Mouse (Mus musculus) MEL (cell line): Measurements from ENCODE around the gene Ptpro. TPM values are rescaled to one million over a fixed set of nuclear protein-coding genes. Genes with fewer than 3 reads are reported as not detected.

ENCODE experiments used
- DNase-seq: peaks from one replicate; pipeline ENCODE4 v3.0.0; 2011; ENCODE audit warnings: low read depth, low spot score
- H3K27ac ChIP-seq: 2 replicates; pipeline ENCODE4 v1.5.1; 2012; ENCODE audit warnings: low read depth, mild to moderate bottlenecking, control low read depth, low read length, moderate library complexity; ENCODE audit not compliant: control insufficient read depth
- H3K27me3 ChIP-seq, 2 experiments: fragments of 150-350 bp in 1 of 2; sonication (generic) in 1 of 2; 2 replicates each; pipeline ENCODE4 v1.6.1; 2012; ENCODE audit warnings: low read length in 2 of 2, mild to moderate bottlenecking in 2 of 2, improper control_type of control experiment in 1 of 2, moderate library complexity in 1 of 2; ENCODE audit not compliant: insufficient read depth in 2 of 2, control insufficient read depth in 1 of 2
- H3K36me3 ChIP-seq, 2 experiments: 2 replicates each; pipeline ENCODE4 v1.6.1; 2012 to 2014; ENCODE audit warnings: low read length in 2 of 2, improper control_type of control experiment in 1 of 2, inconsistent platforms in 1 of 2, mild to moderate bottlenecking in 1 of 2; ENCODE audit not compliant: insufficient read depth in 2 of 2, control insufficient read depth in 1 of 2
- H3K4me1 ChIP-seq, 2 experiments: fragments of 150-350 bp in 1 of 2; sonication (generic) in 1 of 2; 2 replicates each; pipeline ENCODE4 v1.6.1; 2012; ENCODE audit warnings: low read length in 2 of 2, improper control_type of control experiment in 1 of 2, mild to moderate bottlenecking in 1 of 2; ENCODE audit not compliant: insufficient read depth in 2 of 2, control insufficient read depth in 1 of 2
- H3K4me3 ChIP-seq, 2 experiments: fragments of 150-350 bp in 1 of 2; sonication (generic) in 1 of 2; 2 replicates each; pipeline ENCODE4 v1.5.1; 2012; ENCODE audit warnings: low read depth in 2 of 2, low read length in 2 of 2, mild to moderate bottlenecking in 2 of 2, moderate library complexity in 2 of 2, control low read depth in 1 of 2, improper control_type of control experiment in 1 of 2; ENCODE audit not compliant: control insufficient read depth in 1 of 2, insufficient read depth in 1 of 2
- H3K79me2 ChIP-seq: 2 replicates; pipeline ENCODE4 v1.6.1; 2012; ENCODE audit warnings: mild to moderate bottlenecking, low read length, moderate library complexity; ENCODE audit not compliant: control insufficient read depth, poor library complexity, insufficient read depth
- H3K9ac ChIP-seq: 2 replicates; pipeline ENCODE4 v1.6.1; 2012; ENCODE audit warnings: low read depth, mild to moderate bottlenecking, control low read depth, low read length, moderate library complexity; ENCODE audit not compliant: control insufficient read depth, poor library complexity, severe bottlenecking
- H3K9me3 ChIP-seq: fragments of 150-350 bp; sonication (generic); replicated peaks from 2 replicates; pipeline ENCODE4 v1.6.1; 2012; ENCODE audit warnings: mild to moderate bottlenecking, low read length, improper control_type of control experiment, moderate library complexity; ENCODE audit not compliant: insufficient read depth
- CHD1 ChIP-seq: IDR thresholded peaks from 2 replicates; pipeline ENCODE4 v1.6.1; 2012; ENCODE audit warnings: low read depth, mild to moderate bottlenecking, inconsistent platforms, low read length, improper control_type of control experiment
- CHD2 ChIP-seq: IDR thresholded peaks from 2 replicates; pipeline ENCODE4 v1.6.1; 2011; ENCODE audit warnings: low read length, improper control_type of control experiment
- CTCF ChIP-seq, 3 experiments: IDR thresholded peaks in 2 of 3; conservative IDR thresholded peaks in 1 of 3; 2 replicates each; pipeline ENCODE4 v1.5.1; 2011 to 2012; ENCODE audit warnings: low read length in 3 of 3, low read depth in 2 of 3, mild to moderate bottlenecking in 2 of 3, improper control_type of control experiment in 1 of 3, inconsistent platforms in 1 of 3, mixed read lengths in 1 of 3, moderate library complexity in 1 of 3; ENCODE audit not compliant: control insufficient read depth in 1 of 3, insufficient read depth in 1 of 3, poor library complexity in 1 of 3, severe bottlenecking in 1 of 3
- E2F4 ChIP-seq: IDR thresholded peaks from 2 replicates; pipeline ENCODE4 v1.6.1; 2011; ENCODE audit warnings: low read depth, low read length, improper control_type of control experiment, borderline replicate concordance
- ELF1 ChIP-seq: IDR thresholded peaks from 2 replicates; pipeline ENCODE4 v1.6.1; 2014; ENCODE audit warnings: low read depth, mild to moderate bottlenecking, inconsistent platforms, low read length, improper control_type of control experiment, moderate library complexity
- GABPA ChIP-seq: IDR thresholded peaks from 2 replicates; pipeline ENCODE4 v1.6.1; 2012; ENCODE audit warnings: low read depth, mild to moderate bottlenecking, inconsistent platforms, low read length, improper control_type of control experiment, moderate library complexity
- HCFC1 ChIP-seq: IDR thresholded peaks from 2 replicates; pipeline ENCODE4 v1.6.1; 2012; ENCODE audit warnings: low read depth, mild to moderate bottlenecking, inconsistent platforms, low read length, improper control_type of control experiment, moderate library complexity
- JUND ChIP-seq: IDR thresholded peaks from 2 replicates; pipeline ENCODE4 v1.6.1; 2011; ENCODE audit warnings: low read depth, mild to moderate bottlenecking, improper control_type of control experiment, low read length
- KAT2A ChIP-seq: conservative IDR thresholded peaks from 2 replicates; pipeline ENCODE4 v1.6.1; 2012; ENCODE audit warnings: low read depth, low read length, improper control_type of control experiment, inconsistent platforms
- MAFK ChIP-seq: IDR thresholded peaks from 2 replicates; pipeline ENCODE4 v1.6.1; 2011; ENCODE audit warnings: low read depth, mild to moderate bottlenecking, low read length, improper control_type of control experiment, borderline replicate concordance
- MXI1 ChIP-seq: IDR thresholded peaks from 2 replicates; pipeline ENCODE4 v1.6.1; 2011; ENCODE audit warnings: mild to moderate bottlenecking, low read depth, low read length, improper control_type of control experiment
- MYC ChIP-seq: IDR thresholded peaks from 2 replicates; pipeline ENCODE4 v1.6.1; 2011; ENCODE audit warnings: low read depth, mild to moderate bottlenecking, low read length, improper control_type of control experiment, moderate library complexity
- NRF1 ChIP-seq: IDR thresholded peaks from 2 replicates; pipeline ENCODE4 v1.6.1; 2014; ENCODE audit warnings: low read depth, mild to moderate bottlenecking, inconsistent platforms, low read length, improper control_type of control experiment, moderate library complexity; ENCODE audit not compliant: poor library complexity, insufficient read depth, severe bottlenecking
- RCOR1 ChIP-seq: IDR thresholded peaks from 2 replicates; pipeline ENCODE4 v1.6.1; 2012; ENCODE audit warnings: low read depth, mild to moderate bottlenecking, inconsistent platforms, low read length, improper control_type of control experiment
- SMC3 ChIP-seq: IDR thresholded peaks from 2 replicates; pipeline ENCODE4 v1.6.1; 2011; ENCODE audit warnings: low read depth, low read length, improper control_type of control experiment
- TAL1 ChIP-seq: IDR thresholded peaks from 2 replicates; pipeline ENCODE4 v1.6.1; 2012; ENCODE audit warnings: mild to moderate bottlenecking, inconsistent platforms, low read length, moderate library complexity, mixed read lengths
- TBP ChIP-seq: IDR thresholded peaks from 2 replicates; pipeline ENCODE4 v1.8.0; 2011; ENCODE audit warnings: low read depth, low read length, improper control_type of control experiment
- ZC3H11A ChIP-seq: IDR thresholded peaks from 2 replicates; pipeline ENCODE4 v1.6.1; 2012; ENCODE audit warnings: low read depth, mild to moderate bottlenecking, inconsistent platforms, low read length, improper control_type of control experiment
- ZKSCAN1 ChIP-seq: IDR thresholded peaks from 2 replicates; pipeline ENCODE4 v1.6.1; 2012; ENCODE audit warnings: low read depth, mild to moderate bottlenecking, inconsistent platforms, low read length, improper control_type of control experiment, moderate library complexity
- ZNF384 ChIP-seq: IDR thresholded peaks from 2 replicates; pipeline ENCODE4 v1.6.1; 2012; ENCODE audit warnings: low read depth, mild to moderate bottlenecking, inconsistent platforms, low read length, improper control_type of control experiment
- polyA plus RNA-seq, 2 experiments: library from polyadenylated mRNA; stranded (reverse) in 1 of 2; unstranded in 1 of 2; fragments of >175 nt in 1 of 2; fragments of >200 nt in 1 of 2; gene quantifications; 2 replicates each; pipeline versions ENCODE4 v1.2.1 to v1.2.4; 2012; ENCODE audit warnings: low replicate concordance in 2 of 2, low read depth in 1 of 2; ENCODE audit not compliant: insufficient read length in 2 of 2, insufficient read depth in 1 of 2, missing spikeins in 1 of 2
- total RNA-seq: library from RNA; depleted of rRNA; stranded (reverse); fragments of 300-350 nt; gene quantifications from 2 replicates; pipeline ENCODE4 v1.2.3, GENCODE M21; 2012

The Ptpro gene
- total and polyA plus RNA-seq, 3 experiments, result not detected

- H3K4me1 ChIP-seq, result no peaks in the 10 kb centered on the region
- no peak for TF ChIP-seq E2F4
- no peak for TF ChIP-seq CHD1
- no peak for TF ChIP-seq RCOR1
- TF ChIP-seq CHD2, result no peak
- TF ChIP-seq CTCF (IDR thresholded peaks at IDR 0.05 in 2 of 3, conservative IDR thresholded peaks at IDR 0.05 in 1 of 3; ENCODE audit: control insufficient read depth in 1 of 3, insufficient read depth in 1 of 3, low read depth in 2 of 3, low read length in 3 of 3, poor library complexity in 1 of 3, severe bottlenecking in 1 of 3), result no peak
- no peak for TF ChIP-seq ELF1
- no peak for TF ChIP-seq NRF1
- no peak for TF ChIP-seq MYC
- TF ChIP-seq, all 39 proteins: peak for 0
- Histone ChIP-seq H3K9ac (no peak overlapping the region), H3K79me2 (no peaks in the 10 kb centered on the region), H3K36me3 (no peaks in the 10 kb centered on the region), H3K27me3 (no peaks in the 10 kb centered on the region), H3K27ac (no peak overlapping the region), H3K4me3 (no peak overlapping the region), H3K9me3 (no peaks in the 10 kb centered on the region)
- no peak for DNase-seq
These were observed 244.4 kb downstream of the Ptpro start for GRCm38 (mm10) chr6:137496562-137496961.

DNA sequence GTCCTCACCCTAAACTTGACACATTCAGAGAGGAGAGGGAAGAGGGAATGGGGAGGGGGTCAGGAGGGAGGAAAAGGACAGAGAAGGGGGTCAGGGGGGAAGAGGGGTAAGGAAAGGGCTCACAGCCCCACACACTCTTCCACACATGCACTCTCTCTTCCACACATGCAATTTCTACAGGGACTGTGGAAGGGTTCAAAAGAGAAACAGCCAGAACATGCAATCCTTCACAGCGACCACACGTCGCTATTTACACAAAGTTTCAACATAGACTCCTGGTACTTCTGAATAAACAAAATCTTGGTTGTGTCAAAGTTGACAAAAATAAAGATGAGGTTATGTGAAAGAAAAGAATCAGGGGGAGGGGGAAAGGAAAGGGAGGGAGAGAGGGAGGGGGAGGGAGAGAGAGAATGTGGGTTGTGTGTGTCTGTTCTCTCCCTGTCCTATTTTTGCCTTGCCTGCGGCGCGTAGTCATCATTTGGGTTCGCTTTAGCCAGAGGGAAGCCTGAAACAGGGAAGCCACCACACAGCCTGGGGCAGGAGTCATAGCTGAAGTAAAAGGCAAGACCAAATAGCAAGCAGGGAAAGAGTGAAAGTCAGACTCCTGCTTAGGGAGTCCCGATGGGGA is 245.2 kb downstream of the Ptpro start:
- Histone ChIP-seq H3K4me1 (no peaks in the 10 kb centered on the region), H3K9ac (no peak overlapping the region), H3K36me3 (no peaks in the 10 kb centered on the region), H3K9me3 (no peaks in the 10 kb centered on the region), H3K27ac (no peak overlapping the region), H3K27me3 (no peaks in the 10 kb centered on the region), H3K4me3 (no peak overlapping the region), H3K79me2 (no peaks in the 10 kb centered on the region)
- TF ChIP-seq TBP (no peak), ZNF384 (no peak), KAT2A (no peak), ZC3H11A (no peak), ZKSCAN1 (no peak), MXI1 (no peak), MAFK (no peak)
- DNase-seq, result no peak

GRCm38 (mm10) chr6:137498781-137499180 is 246.7 kb downstream of the Ptpro start:
- Histone ChIP-seq H3K27me3 (no peaks in the 10 kb centered on the region), H3K36me3 (no peaks in the 10 kb centered on the region), H3K9me3 (no peaks in the 10 kb centered on the region), H3K27ac (no peak overlapping the region), H3K9ac (no peak overlapping the region), H3K79me2 (no peaks in the 10 kb centered on the region), H3K4me3 (no peak overlapping the region), H3K4me1 (no peaks in the 10 kb centered on the region)
- no peak for DNase-seq
- no peak for TF ChIP-seq TAL1
- no peak for TF ChIP-seq HCFC1
- no peak for TF ChIP-seq JUND
- TF ChIP-seq GABPA, result no peak
- no peak for TF ChIP-seq SMC3
- TF ChIP-seq ZKSCAN1, result no peak
- no peak for TF ChIP-seq ZC3H11A
- TF ChIP-seq NRF1, result no peak
- no peak for TF ChIP-seq TBP
- no peak for TF ChIP-seq MYC
- no peak for TF ChIP-seq CTCF (IDR thresholded peaks at IDR 0.05 in 2 of 3, conservative IDR thresholded peaks at IDR 0.05 in 1 of 3; ENCODE audit: control insufficient read depth in 1 of 3, insufficient read depth in 1 of 3, low read depth in 2 of 3, low read length in 3 of 3, poor library complexity in 1 of 3, severe bottlenecking in 1 of 3)
